Mouse (Mus musculus) urinary bladder, postnatal 36 days (tissue): ENCODE data around the gene Nova2.

Experiments
- DNase-seq, 2 experiments: peaks; one replicate each; pipeline ENCODE4 v3.0.0; 2022; ENCODE audit warnings: low spot score in 2 of 2, mixed read lengths in 1 of 2

Gene Nova2

DNA sequence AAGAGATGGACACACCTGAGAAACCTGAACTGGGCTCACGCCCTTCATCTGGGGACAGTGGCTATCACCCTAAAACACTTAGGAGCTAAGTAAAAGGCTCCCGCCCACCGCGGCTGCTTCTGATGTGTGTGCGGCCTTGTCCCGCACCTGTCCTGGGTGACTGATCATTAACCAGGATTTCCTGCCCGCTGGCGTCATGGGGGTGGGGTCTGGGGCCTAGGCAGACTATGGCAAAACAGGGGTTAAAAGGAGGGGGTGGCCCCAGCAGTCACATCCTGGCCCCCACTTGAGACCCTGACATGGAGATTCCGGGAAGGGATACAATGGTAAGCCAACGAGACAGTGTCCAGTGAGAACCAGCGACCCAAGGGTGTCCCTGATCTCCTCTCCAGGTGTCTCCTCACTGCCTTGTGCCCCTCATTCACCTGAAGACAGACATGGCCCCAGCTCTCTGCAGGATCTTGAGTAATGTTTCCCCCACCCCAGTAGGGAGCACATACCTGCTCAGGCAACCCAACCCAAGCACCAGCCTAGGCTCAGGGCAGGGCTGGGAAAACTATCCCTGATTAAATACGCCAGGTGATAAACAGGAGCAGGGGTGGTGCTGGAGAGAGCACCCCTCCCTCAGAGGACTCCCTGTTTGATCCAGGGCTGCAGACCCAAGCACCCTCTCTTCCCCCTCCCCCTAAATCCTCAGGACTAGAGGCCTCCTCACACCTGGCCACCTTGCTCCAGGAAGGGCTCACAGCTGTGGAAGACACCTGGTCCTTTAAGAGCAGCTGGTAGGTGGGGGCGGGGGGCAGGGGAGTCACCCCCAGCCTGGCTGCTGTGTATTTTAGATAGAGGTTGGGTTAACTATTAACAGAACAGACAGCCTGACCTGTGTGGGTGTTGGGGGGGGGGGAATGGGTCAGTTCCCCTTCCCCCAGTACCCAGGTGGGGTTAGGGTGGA, 81.6 kb downstream of the Nova2 start:
- DNase-seq, result no peak

DNA sequence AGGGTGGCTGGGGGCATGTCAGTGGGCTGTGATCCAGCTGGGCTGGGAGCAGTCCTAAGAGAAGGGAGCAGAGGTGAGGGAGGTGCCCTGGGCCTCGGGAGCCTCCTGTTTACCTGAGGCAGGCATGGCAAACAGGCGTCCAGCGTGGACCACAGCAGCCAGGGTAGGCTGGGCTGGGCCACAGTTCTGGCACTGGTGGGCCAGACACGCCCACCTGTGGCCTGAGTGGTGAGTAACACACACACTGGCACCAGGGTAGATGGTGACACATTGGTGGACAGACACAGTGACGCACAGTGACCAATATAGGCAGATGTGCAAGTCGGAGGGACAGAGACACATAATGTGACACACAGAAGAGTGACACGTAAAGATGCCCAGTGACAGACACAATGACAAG, 84.9 kb downstream of the Nova2 start:
- DNase-seq, result no peak

DNA sequence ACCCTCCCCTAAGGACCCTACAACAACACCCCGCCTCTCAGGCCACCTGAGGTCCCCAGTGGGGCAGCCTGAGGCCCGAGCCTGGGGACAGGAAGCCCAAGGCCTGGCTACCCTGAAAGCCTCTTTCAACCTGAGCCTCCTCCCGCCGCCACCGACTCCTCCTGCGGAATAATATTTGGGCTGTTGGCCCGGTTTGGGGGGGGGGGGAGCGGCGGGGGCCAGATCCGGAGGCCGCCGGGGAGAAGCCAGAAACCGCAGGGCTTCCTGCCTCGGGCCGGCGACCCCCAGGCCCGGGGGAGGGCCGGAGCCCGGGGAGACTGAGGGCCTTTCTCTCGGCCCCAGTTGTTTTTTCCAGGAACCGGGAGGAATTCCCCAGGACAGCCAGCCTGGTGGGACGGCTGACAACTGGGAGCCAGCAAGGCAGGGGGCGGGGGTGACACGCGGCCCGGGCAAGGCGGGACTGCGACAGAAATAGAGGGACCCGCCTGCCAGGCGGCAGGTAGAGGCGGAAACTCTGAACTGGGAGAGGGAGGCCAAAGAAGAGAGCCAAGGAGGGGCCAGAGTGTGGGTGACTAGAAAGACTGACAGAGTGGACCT, 86.4 kb downstream of the Nova2 start:
- DNase-seq, result no peak

DNA sequence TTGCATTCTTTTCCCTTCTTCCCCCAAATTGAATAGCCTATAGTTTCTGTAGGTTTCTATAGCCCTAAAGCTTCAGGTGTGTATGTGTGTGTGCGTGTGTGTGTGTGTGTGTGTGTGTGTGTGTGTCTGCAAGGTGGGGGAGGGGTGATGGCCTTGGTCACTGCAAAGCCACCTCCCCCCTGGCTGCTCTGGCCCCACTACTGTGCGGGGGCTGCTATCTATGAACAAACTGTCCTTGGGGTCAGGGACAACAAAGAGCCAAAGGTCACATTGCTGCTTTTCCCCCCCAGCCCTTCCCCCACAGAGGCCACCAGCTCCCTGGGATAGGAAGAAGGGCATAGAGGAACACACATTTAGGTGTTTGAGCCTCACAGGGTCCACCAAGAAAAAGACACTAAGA, 87.2 kb downstream of the Nova2 start:
- DNase-seq, result no peak

DNA sequence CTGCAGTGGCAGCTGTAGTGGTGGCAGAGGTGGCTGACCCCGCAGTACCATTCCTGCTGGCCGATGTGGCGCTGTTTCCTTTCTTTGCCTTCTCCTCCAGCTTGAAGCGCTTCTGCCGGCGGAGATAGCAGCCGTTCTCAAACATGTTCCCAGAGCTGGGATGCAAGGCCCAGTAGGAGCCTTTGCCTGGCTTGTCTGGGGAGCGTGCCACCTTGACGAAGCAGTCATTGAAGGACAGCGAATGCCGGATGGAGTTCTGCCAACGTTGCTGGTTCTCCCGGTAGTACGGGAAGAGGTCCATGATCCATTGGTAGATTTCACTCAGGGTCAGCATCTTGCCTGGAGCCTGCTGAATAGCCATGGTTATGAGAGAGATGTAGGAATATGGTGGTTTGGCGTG, 88.8 kb downstream of the Nova2 start:
- DNase-seq, result no peak
